Mouse (Mus musculus) midbrain, embryonic 16.5 days (tissue): ENCODE results near the gene Gm20388. TPM values are rescaled to one million over a fixed set of nuclear protein-coding genes. Genes with fewer than 3 reads are reported as not detected.

ENCODE experiments used
- ATAC-seq: fragments of 200-750 bp; cut with Nextera tagmentation; 2 replicates; pipeline ENCODE4 v1.8.0; 2017; ENCODE audit warnings: moderate TSS enrichment
- H3K27ac ChIP-seq: fragments of 300-500 bp; sonication (generic); 2 replicates; pipeline ENCODE4 v1.5.1; 2014; ENCODE audit warnings: mild to moderate bottlenecking, low read length, mixed read lengths
- H3K27me3 ChIP-seq: fragments of 300-500 bp; sonication (generic); 2 replicates; pipeline ENCODE4 v1.6.1; 2014; ENCODE audit warnings: low read depth, low read length, mixed read lengths; ENCODE audit not compliant: control insufficient read depth, insufficient read depth
- H3K36me3 ChIP-seq: fragments of 300-500 bp; sonication (generic); 2 replicates; pipeline ENCODE4 v1.6.1; 2014; ENCODE audit warnings: mild to moderate bottlenecking, low read length, moderate library complexity, mixed read lengths; ENCODE audit not compliant: control insufficient read depth, insufficient read depth
- H3K4me1 ChIP-seq: fragments of 300-500 bp; sonication (generic); 2 replicates; pipeline ENCODE4 v1.6.1; 2014; ENCODE audit warnings: mild to moderate bottlenecking, low read length, mixed read lengths; ENCODE audit not compliant: control insufficient read depth, insufficient read depth
- H3K4me2 ChIP-seq: fragments of 300-500 bp; sonication (generic); 2 replicates; pipeline ENCODE4 v1.6.1; 2014; ENCODE audit warnings: mild to moderate bottlenecking, low read length, mixed read lengths
- H3K4me3 ChIP-seq: fragments of 300-500 bp; sonication (generic); 2 replicates; pipeline ENCODE4 v1.5.1; 2014; ENCODE audit warnings: low read depth, mild to moderate bottlenecking, low read length, moderate library complexity, mixed read lengths
- H3K9ac ChIP-seq: fragments of 300-500 bp; sonication (generic); 2 replicates; pipeline ENCODE4 v1.6.1; 2014; ENCODE audit warnings: low read depth, low read length, mixed read lengths
- H3K9me3 ChIP-seq: fragments of 300-500 bp; sonication (generic); replicated peaks from 2 replicates; pipeline ENCODE4 v1.6.1; 2014; ENCODE audit warnings: mild to moderate bottlenecking, low read length, mixed read lengths; ENCODE audit not compliant: control insufficient read depth, poor library complexity, severe bottlenecking
- WGBS: fragments of 180-500 bp; shearing (Covaris S2); extraction: QIAGEN DNeasy Blood & Tissue Kit; methylation state at CpG from one replicate; pipeline ENCODE4 v1.1.7; 2014; 5-methylcytosine and 5-hydroxymethylcytosine counted together
- polyA plus RNA-seq: library from polyadenylated mRNA; unstranded; fragments of >200 nt; fragmentation: Nextera tagmentation; extraction: Ambion mirVana; gene quantifications from 2 replicates; pipeline ENCODE4 v1.2.1, GENCODE M21; 2015

The Gm20388 gene
- polyA plus RNA-seq, 1 experiment from 2014 or later, result 7.5 TPM

DNA sequence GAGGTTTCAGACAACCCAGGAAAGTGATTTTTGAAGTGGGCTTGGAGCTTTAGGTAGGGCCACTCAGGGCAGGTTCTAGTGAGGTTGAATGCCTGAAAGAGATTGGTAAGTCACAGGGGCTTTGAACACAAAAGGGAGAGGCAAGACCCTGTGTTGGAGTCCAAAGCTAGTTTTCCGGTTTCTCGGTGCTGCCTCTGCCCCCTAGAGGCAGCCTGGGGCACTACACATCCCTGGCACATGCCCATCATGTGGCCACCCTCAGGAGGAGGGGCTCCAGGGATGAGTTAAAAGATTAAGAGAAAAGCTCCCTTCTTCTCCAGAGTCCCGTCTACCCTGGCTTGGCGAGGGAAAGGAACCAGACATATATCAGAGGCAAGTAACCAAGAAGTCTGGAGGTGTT is 3496.1 kb downstream of the Gm20388 start, which contains the start of gene Mc1r:
Mc1r (plus strand) TSS at position 322 of the 400 bp plus-strand sequence.
- Histone ChIP-seq H3K27me3 (no peaks in the 10 kb centered on the region), H3K4me1 (peaks cover 24% of the 10 kb centered on the region), H3K9ac (no peak within 1 kb of the TSS), H3K36me3 (peaks cover 16% of the 10 kb centered on the region), H3K4me2 (no peak within 1 kb of the TSS), H3K27ac (no peak within 1 kb of the TSS), H3K4me3 (no peak within 1 kb of the TSS), H3K9me3 (no peaks in the 10 kb centered on the region)
- no peak for ATAC-seq
- WGBS, result 1% methylated on average over 4 of the region's 4 CpGs

- Histone ChIP-seq H3K9ac (no peak overlapping the region), H3K4me2 (no peak overlapping the region), H3K4me1 (peaks cover 24% of the 10 kb centered on the region), H3K27ac (no peak overlapping the region), H3K4me3 (no peak overlapping the region), H3K27me3 (no peaks in the 10 kb centered on the region), H3K9me3 (no peaks in the 10 kb centered on the region), H3K36me3 (peaks cover 9% of the 10 kb centered on the region)
- WGBS, result 93% methylated on average over 13 of the region's 13 CpGs
- no peak for ATAC-seq
Observed at GRCm38 (mm10) chr8:123407612-123408011, 3497.0 kb downstream of the Gm20388 start.

DNA sequence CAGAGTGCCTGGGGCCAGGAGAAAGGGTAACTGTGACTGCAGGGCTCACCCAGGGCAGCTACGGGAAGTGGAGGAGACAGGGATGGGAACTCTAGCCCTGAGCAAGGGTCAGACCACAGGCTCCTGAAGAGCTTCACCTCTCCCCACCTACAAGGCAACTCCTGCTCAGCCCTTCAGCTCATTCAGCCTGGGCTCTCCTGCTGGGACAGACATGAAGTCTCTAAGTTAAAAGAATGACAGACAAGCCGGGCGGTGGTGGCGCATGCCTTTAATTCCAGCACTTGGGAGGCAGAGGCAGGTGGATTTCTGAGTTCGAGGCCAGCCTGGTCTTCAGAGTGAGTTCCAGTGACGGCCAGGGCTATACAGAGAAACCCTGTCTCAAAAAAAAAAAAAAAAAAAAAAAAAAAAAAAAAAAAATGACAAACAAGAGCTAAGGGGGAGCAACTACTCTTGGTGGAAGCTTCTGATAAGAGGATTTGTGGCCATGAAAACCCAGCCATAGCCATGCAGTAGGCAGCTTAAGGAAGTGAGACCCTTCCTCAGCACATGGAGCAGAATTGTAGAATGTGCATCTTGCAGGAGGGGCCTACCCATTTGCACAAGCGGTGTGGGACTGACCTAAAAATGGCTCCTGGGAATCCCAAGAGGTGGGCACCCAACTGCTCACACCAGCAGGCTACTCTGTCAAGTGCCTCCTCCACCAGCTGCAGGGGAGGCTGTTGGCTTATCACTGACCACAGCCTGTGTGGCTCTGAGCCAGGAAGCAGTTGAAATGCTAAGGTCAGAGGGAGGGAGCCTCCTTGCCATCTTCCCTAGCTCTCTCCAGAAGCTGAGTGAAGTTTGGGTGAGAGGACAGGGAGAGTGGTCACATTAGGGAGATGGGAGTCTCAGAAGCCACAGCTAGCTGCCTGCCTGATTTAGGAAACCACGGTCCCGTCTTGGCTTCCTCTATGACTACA is 3498.2 kb downstream of the Gm20388 start:
- no peak for ATAC-seq
- H3K9ac ChIP-seq, result peak overlapping the region; percentile 100; the same call in 1 of the 2 replicates
- no peaks in the 10 kb centered on the region for H3K36me3 ChIP-seq
- no peaks in the 10 kb centered on the region for H3K27me3 ChIP-seq
- H3K4me1 ChIP-seq, result peaks cover 24% of the 10 kb centered on the region
- WGBS, result 77% methylated on average over 9 of the region's 9 CpGs
- 0 out of 2 replicates have a peak overlapping the region, but pooled peaks have one; percentile 93 for H3K4me3 ChIP-seq
- peak overlapping the region; percentile 99 for H3K27ac ChIP-seq
- H3K4me2 ChIP-seq, result peak overlapping the region; percentile 99
- no peaks in the 10 kb centered on the region for H3K9me3 ChIP-seq

DNA sequence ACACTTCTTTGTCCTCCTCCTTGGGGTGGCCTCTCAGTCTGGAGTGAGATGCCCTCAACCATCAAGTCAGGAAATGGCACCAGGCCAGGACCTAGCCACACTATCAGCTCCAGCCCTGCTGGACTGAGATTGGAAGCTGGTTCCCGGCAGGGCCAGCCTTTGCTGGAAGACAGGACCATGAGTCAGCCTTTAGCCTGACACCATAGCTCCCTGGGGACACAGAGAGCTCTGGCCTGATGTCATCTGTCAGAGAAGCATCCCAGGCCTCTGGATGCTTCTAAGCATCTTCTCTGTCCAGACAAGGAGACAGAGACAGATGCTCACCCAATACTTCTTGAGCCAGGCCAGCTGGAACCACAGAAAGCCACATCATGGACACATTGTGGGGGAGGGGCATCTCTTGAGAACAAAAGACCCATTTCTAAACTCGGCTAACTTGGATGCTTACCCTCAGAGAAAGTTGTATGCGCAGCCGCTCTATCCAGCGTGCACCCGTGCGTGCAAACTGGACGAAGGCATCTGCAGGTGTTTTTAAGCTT is 3499.5 kb downstream of the Gm20388 start:
- H3K4me2 ChIP-seq, result peak overlapping the region; percentile 99
- ATAC-seq, result no peak
- H3K27me3 ChIP-seq, result no peaks in the 10 kb centered on the region
- peaks cover 17% of the 10 kb centered on the region for H3K4me1 ChIP-seq
- H3K9me3 ChIP-seq, result no peaks in the 10 kb centered on the region
- peak overlapping the region; percentile 100 for H3K9ac ChIP-seq
- H3K36me3 ChIP-seq, result no peaks in the 10 kb centered on the region
- 12% methylated on average over 8 of the region's 8 CpGs for WGBS
- H3K27ac ChIP-seq, result peak overlapping the region; percentile 99
- H3K4me3 ChIP-seq, result peak overlapping the region; percentile 93

DNA sequence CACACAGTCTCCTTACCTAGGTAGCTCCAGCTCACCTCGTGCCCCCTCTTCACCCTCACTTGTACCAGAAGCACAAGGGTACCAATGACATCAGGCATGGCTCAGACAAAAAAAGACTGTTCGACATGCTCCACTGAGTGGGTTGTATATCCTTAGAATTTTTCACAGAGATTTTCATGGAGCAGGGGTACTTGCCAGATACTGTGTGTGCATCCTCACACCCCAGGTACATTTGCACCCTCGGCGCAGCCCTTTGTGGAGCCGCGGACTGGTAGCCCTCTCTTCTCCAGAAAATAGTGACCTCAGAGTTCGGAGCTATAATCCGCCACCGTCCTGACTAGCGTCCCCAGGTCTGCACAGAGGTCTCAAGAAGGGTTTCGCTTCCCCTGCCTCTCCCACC is 3500.1 kb downstream of the Gm20388 start:
- Histone ChIP-seq H3K9me3 (no peaks in the 10 kb centered on the region), H3K9ac (peak overlapping the region; percentile 100), H3K4me3 (peak overlapping the region; percentile 93), H3K27me3 (no peaks in the 10 kb centered on the region), H3K36me3 (no peaks in the 10 kb centered on the region), H3K4me2 (peak overlapping the region; percentile 99), H3K4me1 (peaks cover 22% of the 10 kb centered on the region), H3K27ac (peak overlapping the region; percentile 99)
- WGBS, result 2% methylated on average over 11 of the region's 11 CpGs
- ATAC-seq, result peak; percentile 25

DNA sequence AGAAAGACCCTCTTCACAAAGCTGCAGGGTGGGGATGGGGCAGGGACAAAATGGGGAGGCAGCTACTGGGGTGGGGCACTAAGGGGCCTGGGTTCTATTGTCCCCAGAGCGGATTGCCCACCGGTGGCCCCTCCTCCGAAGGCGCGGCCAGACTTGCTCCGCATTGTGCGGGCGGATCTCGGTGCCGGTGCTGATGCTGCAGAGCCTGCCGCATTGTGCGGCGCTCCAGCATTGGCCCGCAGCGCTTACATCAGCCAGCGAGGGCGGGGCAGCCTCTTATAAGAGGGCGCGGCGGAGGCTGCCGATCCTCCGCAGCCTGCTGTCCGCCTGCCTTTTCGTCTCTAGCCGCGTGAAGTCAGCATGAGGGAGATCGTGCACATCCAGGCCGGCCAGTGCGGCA is 3500.6 kb downstream of the Gm20388 start, which contains the start of gene Tubb3:
Tubb3 (plus strand) TSS at position 179 of the 400 bp plus-strand sequence.
- Histone ChIP-seq H3K27ac (peak within 1 kb of the TSS; percentile 99), H3K4me1 (peaks cover 26% of the 10 kb centered on the region), H3K27me3 (no peaks in the 10 kb centered on the region), H3K9me3 (no peaks in the 10 kb centered on the region), H3K9ac (peak within 1 kb of the TSS; percentile 100), H3K36me3 (no peaks in the 10 kb centered on the region), H3K4me3 (peak within 1 kb of the TSS; percentile 93), H3K4me2 (peak within 1 kb of the TSS; percentile 99)
- WGBS, result under 1% methylated on average over 29 of the region's 29 CpGs
- peak; percentile 95 for ATAC-seq

DNA sequence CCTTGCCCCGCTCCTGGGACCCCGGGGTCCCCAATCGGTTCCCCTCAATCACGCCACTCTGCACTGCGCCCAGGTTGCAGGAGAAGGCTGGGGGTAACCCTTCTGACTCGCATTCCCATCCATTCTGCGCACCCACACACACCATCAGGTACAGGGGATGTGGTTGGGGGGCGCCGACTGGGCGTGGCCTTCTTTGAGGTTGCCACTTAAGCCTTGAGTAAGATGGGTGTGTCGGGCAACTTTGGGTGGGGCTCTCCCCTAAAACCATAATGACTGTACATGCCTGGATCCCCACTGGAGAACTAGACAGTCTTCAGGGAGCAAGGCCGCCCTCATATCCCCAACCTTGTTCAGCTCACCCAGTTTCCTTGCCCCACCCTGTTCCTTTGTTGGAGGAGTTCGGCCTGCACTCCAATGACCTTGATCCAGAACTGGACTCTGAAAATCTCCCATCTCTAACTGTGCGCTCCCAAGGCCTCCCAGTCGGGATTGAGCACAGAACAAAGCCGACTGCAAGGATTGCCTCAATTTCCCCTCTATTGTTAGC is 3501.2 kb downstream of the Gm20388 start:
- ATAC-seq, result peak; percentile 55
- Histone ChIP-seq H3K27ac (peak overlapping the region; percentile 99), H3K4me1 (peaks cover 29% of the 10 kb centered on the region), H3K4me2 (peak overlapping the region; percentile 99), H3K36me3 (no peaks in the 10 kb centered on the region), H3K27me3 (no peaks in the 10 kb centered on the region), H3K4me3 (peak overlapping the region; percentile 93), H3K9ac (peak overlapping the region; percentile 100), H3K9me3 (no peaks in the 10 kb centered on the region)
- under 1% methylated on average over 16 of the region's 16 CpGs for WGBS

- WGBS, result under 1% methylated on average over 12 of the region's 12 CpGs
- no peaks in the 10 kb centered on the region for H3K36me3 ChIP-seq
- no peak for ATAC-seq
Observed at GRCm38 (mm10) chr8:123412560-123413170, 3502.0 kb downstream of the Gm20388 start.

More at GRCm38 (mm10) chr8:123412560-123413170, 3502.0 kb downstream of the Gm20388 start:
- Histone ChIP-seq H3K9ac (peak overlapping the region; percentile 100), H3K27ac (peak overlapping the region; percentile 99), H3K4me2 (peak overlapping the region; percentile 99), H3K9me3 (no peaks in the 10 kb centered on the region), H3K4me3 (peak overlapping the region; percentile 93), H3K27me3 (no peaks in the 10 kb centered on the region), H3K4me1 (peaks cover 33% of the 10 kb centered on the region)
